Mouse (Mus musculus) layer of hippocampus, adult 2 months (tissue): Measurements from ENCODE around the gene Gne. TPM values are rescaled to one million over a fixed set of nuclear protein-coding genes. Genes with fewer than 3 reads are reported as not detected.
A peak's percentile ranks its signal among the peaks of the same experiment; 100 is the strongest.

Source experiments
- DNase-seq, 2 experiments: peaks; one replicate each; pipeline ENCODE4 v3.0.0; 2022; ENCODE audit warnings: low spot score in 2 of 2
- H3K27ac ChIP-seq: fragments of 200-600 bp; 2 replicates; pipeline ENCODE4 v1.8.1; 2022
- H3K4me3 ChIP-seq: fragments of 200-600 bp; 2 replicates; pipeline ENCODE4 v1.8.1; 2022; ENCODE audit warnings: mild to moderate bottlenecking
- CTCF ChIP-seq: fragments of 200-600 bp; conservative IDR thresholded peaks from 2 replicates; pipeline ENCODE4 v1.8.1; 2022; ENCODE audit warnings: antibody characterized with exemption, mild to moderate bottlenecking, moderate library complexity
- long read RNA-seq, 2 experiments: library from polyadenylated mRNA; stranded (forward); transcript quantifications; one replicate each; pipeline ENCODE4 v2.0.0; 2021; ENCODE audit warnings: borderline mapping rate in 2 of 2
- total RNA-seq, 2 experiments: library from RNA; stranded (reverse); gene quantifications; 2 replicates each; pipeline ENCODE4 v1.2.3; 2021

The Gne gene
- 10 to 100 TPM; 47.4 to 53.1 TPM for total RNA-seq
- long read RNA-seq, experiment 1, transcript Gne-202 (12 exons, 2,920 nt), result major isoform, 33 of 51 reads
- long read RNA-seq, experiment 1, partial matches to known transcripts, result 5 of 51 reads
- long read RNA-seq, experiment 1, other reads (novel, unspliced or antisense), result 13 of 51 reads
- long read RNA-seq, experiment 2, transcript Gne-202 (12 exons, 2,920 nt), result major isoform, 42 of 61 reads
- long read RNA-seq, experiment 2, partial matches to known transcripts, result 9 of 61 reads
- long read RNA-seq, experiment 2, other reads (novel, unspliced or antisense), result 10 of 61 reads

DNA sequence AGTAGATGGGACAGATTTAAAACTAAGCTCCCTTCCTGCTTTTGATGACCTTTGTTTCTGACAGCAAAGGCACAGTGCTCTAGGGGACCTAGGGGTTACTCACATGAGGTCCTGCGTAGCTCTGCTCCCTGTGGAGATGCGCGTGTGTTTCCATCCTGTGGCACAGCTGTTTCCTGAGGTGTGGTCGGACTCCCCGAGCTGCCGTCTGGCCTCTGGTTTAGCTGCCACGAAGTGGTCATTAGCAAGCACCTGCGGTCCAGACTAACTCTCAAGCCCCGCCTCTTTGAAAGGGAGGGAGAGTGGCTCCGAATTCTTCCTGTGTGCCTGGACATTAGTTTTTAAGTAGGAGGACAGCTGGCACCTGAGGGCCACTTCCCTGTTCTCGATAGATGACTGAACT lies at the start of gene Gne:
TSS of gene Gne (minus strand) at position 233 of the 400 bp plus-strand sequence.
- TF ChIP-seq CTCF, result no peak
- Histone ChIP-seq H3K4me3 (peak within 1 kb of the TSS; percentile 23; the same call in 1 of the 2 replicates), H3K27ac (no peak within 1 kb of the TSS)
- DNase-seq, result no peak

DNA sequence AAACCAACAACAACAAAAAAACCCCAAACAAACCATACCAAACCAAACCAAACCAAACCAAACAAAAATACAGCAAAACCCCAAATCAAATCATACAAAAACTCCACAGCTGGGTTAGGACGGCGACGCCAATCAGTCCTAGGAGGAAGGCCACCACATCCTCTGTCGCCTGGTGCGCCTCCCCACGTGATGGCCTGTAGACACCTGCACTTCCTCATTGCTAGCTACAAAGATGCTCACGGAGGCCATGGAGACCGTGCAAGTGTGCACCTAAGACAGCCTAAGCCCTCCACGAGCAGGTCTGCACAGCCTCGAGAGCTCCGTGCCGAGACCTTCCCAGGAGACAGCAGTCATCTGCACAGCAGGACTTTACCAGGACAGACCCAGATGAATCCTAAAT lies 42.8 kb upstream of the Gne start:
- H3K27ac ChIP-seq, result no peak overlapping the region
- no peak overlapping the region for H3K4me3 ChIP-seq
- DNase-seq, result no peak
- no peak for TF ChIP-seq CTCF

DNA sequence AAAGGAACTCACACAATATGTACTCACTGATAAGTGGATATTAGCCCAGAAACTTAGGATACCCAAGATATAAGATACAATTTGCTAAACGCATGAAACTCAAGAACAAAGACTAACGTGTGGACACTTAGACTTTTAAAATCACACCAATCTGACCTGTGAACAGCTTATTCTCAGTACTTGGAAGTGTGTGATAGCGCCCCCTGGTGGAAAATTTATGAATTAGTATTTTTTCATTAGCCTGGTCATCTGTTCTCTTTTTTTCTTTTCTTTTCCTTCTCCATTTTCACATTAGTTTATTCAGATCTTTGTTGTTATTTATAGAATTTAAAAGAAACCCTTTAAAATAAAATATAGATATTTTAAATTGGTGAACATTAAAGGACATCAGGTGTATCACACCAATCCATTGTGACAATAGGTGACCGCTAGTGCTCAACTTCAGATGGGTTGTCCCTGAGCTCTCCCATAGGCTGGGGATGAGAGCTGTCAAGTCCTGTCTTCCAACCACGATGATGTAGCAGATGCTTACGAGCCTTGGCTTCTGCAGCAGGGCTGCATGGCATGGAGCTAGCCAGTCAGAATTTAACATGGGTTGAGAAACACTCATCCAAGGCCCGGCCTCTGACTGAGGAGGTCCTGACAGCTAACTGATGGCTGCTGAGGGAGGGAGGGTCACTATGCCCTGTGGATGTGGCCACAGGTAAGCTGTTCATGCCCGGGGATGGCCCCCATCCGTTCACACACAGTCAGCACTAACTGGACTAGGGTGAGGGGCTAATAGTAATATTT lies 35.6 kb upstream of the Gne start:
- Histone ChIP-seq H3K27ac (no peak overlapping the region), H3K4me3 (no peak overlapping the region)
- TF ChIP-seq CTCF, result peak; percentile 81
- DNase-seq, result peak; percentile 22 to 57

DNA sequence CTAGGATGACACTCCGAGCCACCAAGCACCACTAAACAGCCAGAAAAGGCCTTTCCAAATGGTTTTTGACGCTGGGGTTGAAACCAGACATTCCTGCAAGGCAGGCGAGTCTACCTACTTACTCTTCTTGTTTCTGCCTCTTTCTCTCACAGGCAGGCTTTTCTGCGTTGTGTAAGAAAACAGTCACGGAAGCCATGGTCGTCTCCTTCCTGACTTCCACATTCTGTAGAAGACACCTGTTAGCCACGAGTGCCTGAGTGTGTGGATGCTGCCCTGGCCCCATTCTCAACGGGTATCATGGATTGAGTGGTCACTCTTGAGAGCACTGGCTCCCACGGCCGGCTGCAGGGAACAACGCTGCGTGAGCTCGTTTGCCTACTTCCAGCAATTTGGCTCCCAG lies 31.1 kb upstream of the Gne start:
- TF ChIP-seq CTCF, result no peak
- no peak for DNase-seq
- Histone ChIP-seq H3K27ac (no peak overlapping the region), H3K4me3 (no peak overlapping the region)

DNA sequence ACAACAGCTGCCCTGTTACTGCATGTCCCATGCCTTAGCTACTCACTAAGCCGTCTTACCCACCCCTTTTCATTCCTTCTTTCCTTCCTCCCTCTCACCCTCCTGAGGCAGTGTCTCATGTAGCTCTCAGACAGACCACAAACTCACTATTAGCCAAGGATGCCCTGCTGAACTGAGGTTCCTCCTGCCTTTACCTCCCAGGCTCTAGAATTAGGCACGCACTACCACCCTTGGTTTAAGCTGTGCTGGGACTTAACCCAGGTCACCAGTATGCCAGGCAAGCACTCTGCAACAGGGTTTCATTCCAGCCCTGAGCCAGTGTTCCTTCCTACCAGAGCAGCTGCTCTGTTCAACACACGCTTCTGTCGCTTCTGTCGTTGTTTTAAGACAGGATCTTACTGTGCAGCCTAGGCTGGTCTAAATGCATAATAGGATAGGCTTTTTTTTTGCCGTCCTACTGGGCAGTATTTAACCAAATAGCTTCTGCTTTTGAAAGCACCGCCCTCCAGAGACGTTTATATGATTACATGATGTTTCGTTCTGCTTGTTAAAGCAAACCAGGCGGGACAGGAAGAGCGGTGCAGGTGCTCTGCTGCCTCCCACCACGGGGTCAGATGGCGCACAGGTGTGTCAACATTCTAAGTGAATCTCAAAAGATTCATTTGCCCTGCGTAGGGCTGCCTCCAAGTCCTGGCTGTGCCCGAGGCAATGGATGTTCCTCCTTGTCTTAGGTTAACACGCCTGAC lies 29.6 kb upstream of the Gne start:
- Histone ChIP-seq H3K4me3 (peak overlapping the region; percentile 18; the same call in 1 of the 2 replicates), H3K27ac (peak overlapping the region; percentile 75)
- no peak for TF ChIP-seq CTCF
- peak in 1 of 2 experiments; percentile 15 for DNase-seq

DNA sequence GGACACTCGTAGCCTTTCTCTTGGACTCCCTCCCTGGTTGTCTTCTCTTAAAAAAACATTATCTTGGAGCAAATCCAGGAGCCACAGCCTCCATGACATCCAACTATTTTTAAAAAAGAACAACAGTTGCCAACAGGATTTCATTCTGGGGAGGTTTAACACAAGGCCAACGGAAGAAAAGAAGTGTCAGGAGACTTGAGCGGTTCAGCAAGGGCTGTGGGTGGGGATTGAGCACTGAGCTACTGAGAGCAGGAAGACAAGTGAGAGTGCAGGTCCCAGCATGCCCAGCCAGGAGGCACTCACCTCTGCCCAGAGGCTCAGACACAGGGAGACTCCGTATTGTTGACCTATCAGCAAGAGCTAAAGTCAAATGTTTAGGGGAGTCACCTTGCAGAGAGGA lies 28.8 kb upstream of the Gne start:
- no peak for DNase-seq
- H3K27ac ChIP-seq, result no peak overlapping the region
- no peak for TF ChIP-seq CTCF
- H3K4me3 ChIP-seq, result no peak overlapping the region

DNA sequence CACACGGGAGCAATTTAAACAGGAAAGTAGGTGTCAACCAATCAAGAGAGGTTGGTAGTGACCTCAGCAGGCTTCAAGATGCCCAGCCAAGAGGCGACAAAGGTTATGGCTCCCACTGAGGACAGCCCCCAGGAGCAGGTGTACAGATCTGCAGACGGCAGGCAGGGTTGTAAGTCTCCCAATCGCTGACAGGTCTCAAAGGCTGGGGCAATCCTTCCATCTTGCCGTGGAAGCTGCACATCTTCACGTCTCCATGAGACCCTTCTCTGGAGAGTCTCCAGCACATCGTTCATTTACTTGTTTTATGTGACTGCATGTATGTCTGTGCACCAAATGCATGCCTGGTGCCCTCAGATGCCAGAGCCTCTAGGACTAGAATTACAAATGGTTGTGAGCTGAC lies 26.8 kb upstream of the Gne start:
- H3K27ac ChIP-seq, result no peak overlapping the region
- H3K4me3 ChIP-seq, result no peak overlapping the region
- DNase-seq, result no peak
- TF ChIP-seq CTCF, result no peak

DNA sequence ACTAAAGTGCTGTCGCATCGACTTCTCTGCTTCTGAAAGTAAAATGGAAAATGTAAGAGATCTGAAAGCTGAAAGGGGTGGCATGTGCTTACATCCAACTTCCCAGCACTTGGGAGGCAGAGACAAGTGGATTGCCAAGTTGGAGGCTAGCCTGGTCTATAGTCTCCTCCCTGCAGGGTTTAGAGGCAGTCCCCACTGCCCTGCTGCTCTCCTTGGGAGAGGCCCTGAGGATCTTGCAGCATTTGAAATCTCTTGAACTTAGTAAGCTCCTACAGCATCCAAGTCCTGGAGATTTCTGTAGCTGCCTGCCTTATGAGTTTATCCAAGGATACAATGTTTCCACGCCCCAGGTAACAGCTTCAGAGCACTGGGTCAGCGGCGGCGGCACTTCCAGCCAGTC lies 24.3 kb upstream of the Gne start:
- H3K4me3 ChIP-seq, result no peak overlapping the region
- H3K27ac ChIP-seq, result no peak overlapping the region
- no peak for TF ChIP-seq CTCF
- no peak for DNase-seq

DNA sequence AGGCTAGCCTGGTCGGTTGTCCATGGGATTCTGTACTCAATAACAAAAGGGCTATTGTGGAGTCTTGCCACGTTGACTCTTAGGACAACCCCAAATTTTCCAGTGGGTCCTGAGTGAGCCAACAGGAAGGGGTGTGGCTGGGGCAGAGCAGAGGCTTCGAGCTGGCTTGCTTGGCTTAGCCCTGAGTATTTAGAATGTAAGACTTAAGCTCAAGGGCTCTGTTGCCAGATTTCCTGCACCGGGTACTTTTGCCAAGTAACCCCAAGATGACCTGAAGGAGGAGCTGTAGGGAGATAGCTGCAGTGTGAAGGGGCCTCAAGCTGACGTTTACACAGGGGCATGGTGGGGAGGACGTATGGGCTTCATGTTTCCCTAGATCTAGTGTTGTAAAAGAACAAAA lies 23.4 kb upstream of the Gne start:
- no peak overlapping the region for H3K27ac ChIP-seq
- DNase-seq, result no peak
- H3K4me3 ChIP-seq, result no peak overlapping the region
- no peak for TF ChIP-seq CTCF

DNA sequence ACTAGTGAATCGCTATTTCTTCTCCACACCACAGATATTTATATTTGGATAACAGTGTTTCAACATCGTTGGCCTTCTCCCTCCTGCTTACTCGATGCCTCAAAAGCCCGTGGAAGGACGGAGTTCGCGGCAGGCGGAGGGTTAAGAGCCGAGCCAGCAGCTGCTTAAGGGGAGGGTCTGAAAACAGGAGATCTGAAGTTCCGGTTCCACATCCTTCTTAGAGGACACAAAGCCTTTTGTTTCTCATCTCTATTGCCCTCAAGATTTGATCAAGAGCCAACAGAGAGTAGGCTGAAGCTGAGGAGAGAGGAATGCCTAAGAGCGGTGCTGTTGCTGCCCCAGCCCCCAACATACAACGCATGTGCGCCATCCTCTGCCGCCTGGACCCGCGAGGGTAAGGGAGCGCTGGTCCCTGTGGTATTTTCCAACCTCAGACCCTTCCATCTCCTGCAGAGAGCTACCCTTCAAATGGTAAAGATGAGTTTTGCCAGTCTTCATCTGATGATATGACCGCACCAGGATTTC lies 22.4 kb upstream of the Gne start:
- no peak for DNase-seq
- TF ChIP-seq CTCF, result no peak
- Histone ChIP-seq H3K27ac (no peak overlapping the region), H3K4me3 (peak overlapping the region; percentile 33; the same call in 1 of the 2 replicates)

DNA sequence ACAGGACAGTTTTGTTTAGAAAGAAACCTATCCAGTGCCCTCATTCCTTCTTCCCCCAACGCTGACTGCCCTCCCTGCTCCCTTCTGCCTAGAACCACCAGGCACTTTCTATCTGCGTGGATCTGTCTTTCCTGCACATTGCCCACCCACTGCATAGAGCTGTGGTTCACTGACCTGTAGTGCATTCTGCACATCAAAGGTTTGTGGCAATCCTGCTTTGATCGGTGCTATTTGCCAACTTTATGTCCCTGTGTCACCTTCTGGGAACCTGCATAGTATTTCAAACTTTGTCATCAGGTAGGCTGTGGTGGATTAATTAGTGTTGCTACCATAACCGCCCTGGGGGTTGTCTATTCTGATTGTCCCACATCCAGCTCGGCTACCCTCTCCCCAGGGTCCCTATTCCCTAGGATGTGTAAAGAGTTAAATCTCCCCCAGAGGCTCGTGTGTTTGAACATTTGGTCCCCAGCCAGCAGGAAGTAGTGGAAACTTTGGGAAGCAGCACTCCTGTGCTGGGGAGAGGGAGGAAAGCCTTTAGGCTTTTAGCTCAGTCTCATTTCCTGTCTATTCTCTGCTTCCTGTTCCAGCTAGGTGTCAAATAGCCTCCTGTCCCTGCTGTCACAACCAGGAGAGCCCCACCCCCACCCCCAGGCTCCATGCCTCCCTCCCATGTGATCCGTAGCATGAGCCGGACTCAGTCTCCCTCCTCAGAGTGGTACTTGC lies 20.4 kb upstream of the Gne start:
- H3K27ac ChIP-seq, result no peak overlapping the region
- no peak overlapping the region for H3K4me3 ChIP-seq
- TF ChIP-seq CTCF, result no peak
- DNase-seq, result no peak

DNA sequence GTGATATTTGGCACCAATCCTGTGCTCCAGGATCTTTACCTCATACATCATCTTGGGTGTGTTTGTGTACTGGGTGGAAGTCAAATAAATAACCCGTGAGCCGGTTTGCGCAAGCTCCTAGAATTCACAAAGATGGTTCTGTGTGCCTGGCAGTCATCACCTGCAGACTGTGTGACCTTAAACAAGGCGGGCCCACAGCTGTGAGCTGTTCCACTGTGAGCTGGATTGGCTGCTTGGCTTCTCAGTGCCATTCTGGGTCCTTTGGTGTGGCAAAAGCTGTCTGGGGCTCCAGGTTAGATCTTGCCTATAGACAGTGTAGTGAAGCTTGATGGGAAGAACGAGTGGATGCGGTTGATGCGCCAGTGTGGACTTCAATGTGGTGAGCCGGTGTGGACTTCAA lies 19.6 kb upstream of the Gne start:
- TF ChIP-seq CTCF, result no peak
- no peak for DNase-seq
- no peak overlapping the region for H3K4me3 ChIP-seq
- no peak overlapping the region for H3K27ac ChIP-seq
